Mouse (Mus musculus) induced T-regulatory cell, adult 2 months (primary cell): ENCODE measurements around the gene Ddx47.
A peak's percentile ranks its signal among the peaks of the same experiment; 100 is the strongest.

ENCODE experiments used
- DNase-seq: peaks from one replicate; pipeline ENCODE4 v3.0.0-alpha.2; 2012; ENCODE audit warnings: low read depth

Gene Ddx47

DNA sequence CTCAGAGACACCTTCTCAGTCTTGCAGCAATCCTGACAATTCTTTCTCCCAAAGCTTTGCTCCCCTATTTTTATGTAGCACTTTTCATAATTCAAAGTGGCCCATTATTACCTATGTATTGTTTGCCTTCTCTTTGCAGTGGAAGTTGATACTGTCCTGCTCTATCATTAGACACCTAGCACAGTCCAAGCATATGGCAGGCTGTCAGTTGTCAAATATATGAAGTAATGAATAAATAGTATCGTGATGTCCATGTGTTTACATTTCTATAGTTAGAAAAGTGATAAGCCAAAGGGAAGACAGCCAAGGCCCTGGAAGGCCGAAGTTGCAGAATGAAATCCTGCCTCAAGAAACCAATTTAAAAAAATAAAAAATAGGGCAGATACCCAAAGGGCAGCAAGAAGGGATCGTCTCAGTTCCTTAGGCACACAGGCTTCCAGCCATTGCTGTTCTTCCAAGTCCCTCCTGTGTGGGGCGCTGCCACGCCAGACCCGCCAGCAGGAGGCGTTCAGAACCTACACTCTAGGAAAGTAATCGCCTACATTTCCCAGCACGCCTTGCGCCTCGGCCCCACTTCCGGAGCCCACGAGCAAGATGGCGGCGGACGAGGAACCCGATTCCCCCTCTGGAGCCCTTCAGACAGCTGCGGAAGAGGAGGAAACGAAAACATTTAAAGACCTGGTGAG lies at the start of gene Ddx47:
Gene Ddx47 (plus strand): TSS at position 565 of the 686 bp plus-strand sequence.
- peak; percentile 97 for DNase-seq

GRCm38 (mm10) chr6:134961858-134962517 lies 49.4 kb upstream of the Ddx47 start:
- no peak for DNase-seq

DNA sequence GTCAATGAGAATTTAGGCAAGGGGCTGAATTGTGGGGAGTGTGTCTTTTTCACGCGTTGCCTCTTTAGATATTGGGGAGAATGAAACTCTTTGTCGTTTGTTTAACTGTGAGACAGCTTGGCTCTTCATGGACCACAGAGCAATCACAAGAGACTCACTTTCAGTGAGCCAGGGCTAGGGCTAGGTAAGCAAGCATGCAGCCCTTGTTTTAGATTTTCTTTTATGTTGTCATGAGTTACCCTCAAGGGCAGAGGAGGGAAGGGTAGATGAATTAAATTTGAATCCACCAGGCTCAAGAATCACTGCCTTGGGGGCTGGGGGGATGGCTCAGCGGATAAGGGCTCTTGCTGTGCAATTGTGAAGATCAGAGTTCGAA lies 48.9 kb upstream of the Ddx47 start:
- no peak for DNase-seq

GRCm38 (mm10) chr6:134963910-134964309 lies 47.5 kb upstream of the Ddx47 start:
- DNase-seq, result no peak

DNA sequence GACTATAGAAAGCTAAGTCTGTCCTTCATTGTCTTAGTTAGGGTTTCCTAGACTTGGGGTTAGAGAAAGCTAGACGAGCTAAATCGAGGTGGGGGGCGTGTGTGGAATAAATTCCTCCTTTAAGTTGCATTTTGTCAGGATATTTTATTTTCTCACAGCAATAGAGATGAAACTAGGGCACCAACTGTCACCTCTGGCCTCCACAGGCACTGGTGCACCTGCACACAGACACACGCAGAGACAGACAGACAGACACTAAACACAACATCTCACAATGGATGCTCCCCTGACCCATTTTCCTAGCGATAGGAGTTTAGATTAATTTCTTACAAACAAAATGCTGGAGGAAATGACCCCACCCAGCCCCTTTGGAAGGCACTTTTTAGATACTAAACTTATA lies 44.7 kb upstream of the Ddx47 start:
- DNase-seq, result no peak

DNA sequence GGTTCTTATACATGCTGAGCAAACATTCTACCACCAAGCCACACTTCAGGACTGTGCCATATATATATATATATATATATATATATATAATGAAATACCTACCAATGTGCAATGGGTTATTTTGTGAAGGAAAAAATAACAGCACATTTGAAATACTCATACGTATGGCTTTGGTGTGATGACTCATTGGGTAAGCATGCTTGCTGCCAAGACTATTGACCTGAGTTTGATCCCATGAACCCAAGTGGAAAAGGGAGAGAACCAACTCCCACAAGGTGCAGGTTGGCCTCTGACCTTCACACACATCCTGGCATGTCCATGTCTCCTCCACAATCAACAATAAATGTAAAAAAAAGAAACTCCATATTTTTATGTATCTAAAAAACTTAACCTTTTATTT lies 43.1 kb upstream of the Ddx47 start:
- no peak for DNase-seq

DNA sequence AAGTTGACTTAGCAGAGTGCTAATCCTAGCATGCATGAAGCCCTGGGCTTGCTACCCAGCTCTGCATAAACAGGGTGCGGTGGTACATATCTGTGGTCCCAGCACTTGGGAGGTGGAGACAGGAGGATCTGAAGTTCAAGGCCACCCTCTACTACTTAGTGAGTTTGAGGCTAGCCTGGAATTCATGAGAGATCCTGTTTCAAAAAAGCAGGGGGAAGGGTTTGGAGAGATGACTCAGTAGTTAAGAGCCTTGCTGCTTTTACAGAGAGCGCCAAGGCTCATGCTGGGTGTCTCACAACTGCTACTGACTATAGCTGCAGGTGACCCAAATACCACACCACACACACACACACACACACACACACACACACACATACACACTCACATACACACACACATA lies 41.9 kb upstream of the Ddx47 start:
- DNase-seq, result no peak

DNA sequence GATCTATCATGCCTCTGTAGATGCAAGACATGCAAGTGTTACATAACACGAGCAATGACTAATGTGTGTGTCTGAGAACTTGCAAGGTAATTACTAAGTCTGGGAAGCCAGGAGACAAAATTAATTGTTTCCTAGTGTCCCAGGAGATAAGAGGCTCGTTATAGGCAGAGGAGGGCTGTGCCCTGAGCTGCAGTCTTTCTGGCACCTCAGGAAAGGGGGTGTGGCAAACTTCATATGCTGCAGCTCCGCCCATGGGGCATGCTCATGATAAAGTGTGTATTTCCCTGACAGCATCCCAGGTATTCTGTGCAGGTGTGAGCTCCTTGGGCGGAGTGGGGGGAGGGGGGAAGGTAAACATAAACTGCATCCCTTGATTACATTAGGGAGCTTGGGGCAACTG lies 39.3 kb upstream of the Ddx47 start:
- no peak for DNase-seq

DNA sequence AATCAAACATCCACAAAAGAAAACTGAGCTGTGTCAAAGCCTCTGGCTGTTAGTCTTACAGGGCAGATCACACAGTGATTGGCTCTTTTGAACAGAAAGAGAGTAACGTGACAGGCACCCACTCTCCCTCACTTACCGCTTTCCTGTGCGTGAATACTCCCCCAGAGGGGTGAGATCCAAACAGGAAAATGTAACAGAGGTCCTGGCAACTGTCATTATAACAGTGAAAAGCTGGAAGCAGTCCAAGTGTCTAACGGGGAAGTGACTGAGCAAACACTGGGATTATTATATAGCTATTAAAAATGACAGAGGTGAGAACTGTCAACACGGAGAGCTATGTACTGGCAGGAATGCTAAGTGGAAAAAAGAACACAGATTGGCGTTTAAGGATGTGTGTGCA lies 34.8 kb upstream of the Ddx47 start:
- DNase-seq, result no peak

DNA sequence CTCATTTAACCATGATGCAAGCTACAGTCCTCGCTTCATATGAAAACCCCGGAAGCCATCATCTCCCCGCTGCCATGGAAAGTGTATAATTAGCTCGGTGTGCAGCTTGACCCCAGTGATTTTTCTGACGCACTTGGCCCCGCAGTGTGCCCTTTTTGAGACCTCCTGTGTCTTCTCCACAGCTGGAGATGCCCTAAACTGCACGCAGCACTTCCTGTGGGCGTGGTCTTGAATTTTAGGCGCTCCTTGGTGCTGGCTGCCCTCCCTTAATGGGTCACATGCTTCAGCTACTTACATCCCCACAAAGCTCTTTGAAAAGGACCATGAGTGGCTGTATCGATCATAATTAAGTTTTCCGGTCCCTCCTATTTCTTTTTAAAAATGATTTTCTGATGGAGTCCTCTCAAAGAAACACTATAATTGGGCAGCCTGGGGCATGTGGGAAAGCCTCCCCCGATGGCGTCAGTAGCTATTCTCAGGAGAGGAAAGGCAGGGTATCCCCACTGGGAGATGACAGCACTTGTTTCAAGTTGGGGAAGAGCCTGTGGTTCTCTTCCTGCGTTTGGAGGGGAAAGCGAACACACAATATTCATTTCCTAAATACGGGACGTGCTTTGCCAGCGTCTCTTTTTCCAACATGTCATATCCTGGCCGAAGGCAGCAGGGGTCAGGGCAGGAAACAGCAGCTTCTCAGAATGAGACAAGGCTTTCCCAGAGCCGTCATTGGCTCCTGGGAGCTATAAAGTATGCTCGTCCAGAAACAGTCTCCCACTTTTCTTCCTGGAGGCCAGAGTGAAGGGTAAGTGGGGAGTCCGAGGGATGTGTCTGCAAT lies 30.0 kb upstream of the Ddx47 start, which contains the start of gene Apold1:
Gene Apold1 (plus strand): TSS at position 488 of the 832 bp plus-strand sequence.
- peak; percentile 76 for DNase-seq

GRCm38 (mm10) chr6:134983529-134984370 lies 27.7 kb upstream of the Ddx47 start:
- DNase-seq, result peak; percentile 83

DNA sequence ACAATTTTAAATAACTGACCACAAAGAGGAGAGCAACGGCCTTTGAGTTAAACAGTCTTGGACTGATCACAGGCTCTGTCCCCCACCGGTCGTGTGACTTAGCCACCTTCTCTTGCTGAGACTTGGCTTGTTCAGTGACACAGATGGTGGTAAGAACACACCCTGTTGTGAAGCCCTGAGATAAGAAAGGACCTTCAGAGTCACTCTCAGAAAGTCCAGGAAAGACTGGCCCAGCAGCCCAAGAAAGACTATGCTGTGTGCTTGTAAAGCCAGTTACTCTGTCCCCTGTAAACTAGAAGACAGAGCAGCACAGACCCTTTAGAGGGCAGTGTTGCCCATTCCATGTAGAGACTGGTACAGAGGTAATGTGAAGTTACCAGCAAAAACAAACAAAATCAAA lies 26.7 kb upstream of the Ddx47 start:
- peak; percentile 34 for DNase-seq

GRCm38 (mm10) chr6:134988377-134988776 lies 23.0 kb upstream of the Ddx47 start:
- DNase-seq, result no peak

GRCm38 (mm10) chr6:134990674-134991073 lies 20.7 kb upstream of the Ddx47 start:
- no peak for DNase-seq

DNA sequence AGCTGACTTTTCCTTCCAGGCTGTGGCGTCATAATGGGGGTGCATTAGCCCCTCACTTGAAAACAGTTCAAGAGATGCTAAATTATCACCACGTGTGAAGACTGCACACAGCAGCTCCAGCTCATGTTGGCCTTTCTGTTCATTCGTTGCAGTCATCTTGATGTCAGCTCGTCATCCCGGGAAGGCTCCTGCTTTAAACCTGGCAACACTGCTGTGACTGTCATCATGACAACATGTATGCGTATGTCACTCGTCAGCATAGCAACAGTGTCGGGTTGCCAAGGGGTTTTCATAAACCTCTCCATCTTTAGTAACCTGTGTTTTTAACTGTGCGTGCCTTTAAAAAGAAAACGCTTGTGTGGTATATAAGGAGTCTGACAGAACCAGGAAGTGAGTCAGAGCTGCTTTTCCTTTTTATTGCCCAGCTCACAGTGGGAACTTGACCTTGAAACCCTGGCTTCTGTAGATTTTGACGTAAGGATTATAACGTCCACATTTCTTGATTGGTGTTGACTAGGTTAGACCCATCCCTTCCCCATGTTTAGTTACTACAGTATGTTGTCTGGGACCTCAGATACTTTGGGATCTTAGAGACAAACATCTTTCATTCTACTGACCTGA lies 17.3 kb upstream of the Ddx47 start:
- no peak for DNase-seq

GRCm38 (mm10) chr6:134994985-134995384 lies 16.4 kb upstream of the Ddx47 start:
- DNase-seq, result no peak

GRCm38 (mm10) chr6:134996918-134997317 lies 14.5 kb upstream of the Ddx47 start:
- peak; percentile 52 for DNase-seq

- no peak for DNase-seq
Observed at GRCm38 (mm10) chr6:134998076-134998475, 13.3 kb upstream of the Ddx47 start.

- no peak for DNase-seq
Observed at GRCm38 (mm10) chr6:134998781-134999180, 12.6 kb upstream of the Ddx47 start.

- DNase-seq, result no peak
Observed at GRCm38 (mm10) chr6:135000272-135000671, 11.1 kb upstream of the Ddx47 start.

GRCm38 (mm10) chr6:135001991-135002390 lies 9.4 kb upstream of the Ddx47 start:
- DNase-seq, result no peak

DNA sequence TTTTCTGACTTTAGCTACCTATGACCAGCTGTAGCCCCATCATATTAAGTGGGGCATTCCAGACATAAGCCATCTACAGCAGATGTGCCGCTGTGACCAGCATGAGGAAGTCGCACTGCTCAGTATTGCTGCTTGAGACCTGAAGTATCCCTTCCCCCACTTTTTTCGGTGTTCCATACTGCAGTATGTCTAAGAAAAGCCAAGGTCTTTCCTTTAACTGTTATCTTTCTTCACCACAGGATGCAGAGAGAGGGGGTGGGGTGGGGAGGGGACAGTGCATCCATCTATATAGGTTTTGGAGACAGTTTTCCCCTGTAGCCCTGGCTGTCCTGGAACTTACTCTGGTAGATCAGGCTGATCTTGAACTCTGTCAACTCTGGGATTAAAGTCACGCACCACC lies 5.0 kb upstream of the Ddx47 start:
- no peak for DNase-seq
